Mouse (Mus musculus): ENCODE measurements around the gene Gm9964.
A peak's percentile ranks its signal among the peaks of the same experiment; 100 is the strongest.
"Not testable (repeated sequence)": the region's sequence is repeated elsewhere in the genome, so short reads cannot be mapped to it uniquely, and the experiment has no call there.

Gene Gm9964

DNA sequence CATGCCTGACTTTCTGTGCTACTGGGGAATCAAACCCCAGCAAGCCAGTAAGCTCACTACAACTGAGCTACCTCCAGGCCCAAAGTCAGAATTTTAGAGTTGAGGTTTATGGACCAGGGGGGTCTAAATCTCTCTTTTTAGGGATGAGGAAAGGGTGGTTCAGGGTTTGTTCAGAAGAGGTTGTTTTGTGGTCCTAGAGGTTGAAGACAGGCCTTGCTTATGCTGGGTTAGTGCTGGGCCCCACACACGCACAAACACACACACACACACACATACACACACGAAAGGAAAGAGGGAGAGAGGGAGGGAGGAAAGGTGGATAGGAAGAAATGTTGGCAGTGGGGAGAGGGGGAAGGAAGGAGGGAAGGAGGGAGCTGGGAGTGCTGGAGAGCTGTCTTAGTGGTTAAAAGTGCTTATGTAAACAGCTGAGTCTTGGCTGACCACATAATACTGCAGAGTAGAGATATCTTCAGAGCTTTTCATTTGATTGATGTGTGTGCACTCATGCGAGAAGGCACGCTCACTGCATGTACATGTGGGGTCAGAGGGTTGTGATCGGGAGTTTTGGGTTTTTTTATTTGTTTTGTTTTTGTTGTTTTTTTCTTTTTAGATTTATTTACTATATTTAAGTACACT is at the start of gene Gm9964:
Gene Gm9964, minus strand, starts transcription at position 51 of the 636 bp plus-strand sequence.
- no peak for DNase-seq (ENCODE audit: low read depth)

DNA sequence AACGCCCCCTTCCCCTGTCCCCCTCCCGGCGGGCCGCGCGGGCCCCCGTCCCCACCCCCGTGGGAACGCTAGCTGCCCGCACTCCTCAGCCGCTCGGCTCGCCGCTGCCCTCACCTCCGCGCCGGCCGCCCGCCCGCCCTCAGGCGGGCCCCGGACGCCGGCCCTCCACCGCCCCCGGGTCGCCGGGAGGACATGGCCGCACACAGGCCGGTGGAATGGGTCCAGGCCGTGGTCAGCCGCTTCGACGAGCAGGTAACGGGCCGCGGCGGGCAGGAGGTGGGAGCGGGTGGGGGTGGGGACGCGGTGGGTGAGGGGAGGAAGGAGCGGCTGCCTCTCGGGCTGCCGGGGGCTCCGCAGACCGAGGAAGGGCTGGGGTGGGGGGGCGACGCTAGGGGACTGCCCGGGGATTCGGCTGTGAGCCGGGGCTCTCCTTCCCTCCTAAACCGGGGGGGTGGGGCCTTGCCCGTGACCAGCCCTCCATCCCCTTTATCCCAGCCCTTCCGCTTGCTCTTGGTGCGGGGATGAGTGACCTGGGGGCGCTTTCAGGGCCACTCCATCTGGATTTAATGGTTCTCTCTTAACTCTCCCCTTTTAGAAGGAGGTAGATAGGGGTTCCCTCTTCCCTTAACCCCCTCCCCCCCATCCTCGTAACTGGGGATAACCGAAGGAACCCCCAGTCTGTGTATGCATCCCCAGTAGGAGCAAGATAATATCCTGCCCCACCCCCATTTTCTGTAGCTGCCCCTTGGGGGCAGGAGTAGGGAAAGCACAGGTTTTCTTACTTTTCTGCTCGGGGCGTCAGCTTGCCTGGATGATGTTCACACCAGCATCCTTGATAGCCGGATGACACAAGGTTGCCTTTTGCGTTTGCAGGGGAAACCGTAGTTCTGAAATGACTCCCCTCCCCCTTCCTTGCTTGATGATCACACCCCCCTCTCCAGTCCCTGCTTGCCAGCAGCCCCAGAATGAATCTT is 43.4 kb upstream of the Gm9964 start:
- DNase-seq (ENCODE audit: low read depth), result peak; percentile 55

DNA sequence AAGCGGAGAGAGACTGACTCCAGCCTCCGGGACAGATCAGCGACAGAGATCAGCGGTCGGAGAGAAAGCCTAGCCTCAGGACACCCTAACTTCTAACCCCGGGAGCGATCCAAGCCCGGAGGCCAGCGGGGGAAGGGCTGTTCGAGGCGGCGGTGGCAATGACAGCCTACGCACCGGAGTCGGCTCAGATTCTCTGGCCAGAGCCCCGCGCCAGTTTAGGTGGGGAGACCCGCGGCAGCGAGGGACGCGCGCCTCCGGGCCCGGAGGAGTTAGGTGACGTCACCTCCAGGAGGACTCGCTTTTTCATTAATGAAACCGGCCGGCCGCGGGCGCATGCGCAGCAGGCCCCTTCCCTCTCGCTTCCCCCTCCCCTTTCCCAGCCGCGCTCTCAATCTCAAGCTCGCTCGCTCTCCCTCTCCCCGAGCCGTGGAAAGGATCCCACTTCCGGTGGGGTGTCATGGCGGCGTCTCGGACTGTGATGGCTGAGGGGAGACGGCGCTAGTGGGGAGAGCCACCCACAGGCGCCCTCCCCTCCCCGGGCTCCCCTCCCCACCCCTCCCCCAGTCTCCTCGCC is 42.6 kb upstream of the Gm9964 start, which contains the start of gene Nf1:
Gene Nf1, plus strand, starts transcription at position 460 of the 574 bp plus-strand sequence.
- peak; percentile 87 for DNase-seq (ENCODE audit: low read depth)

DNA sequence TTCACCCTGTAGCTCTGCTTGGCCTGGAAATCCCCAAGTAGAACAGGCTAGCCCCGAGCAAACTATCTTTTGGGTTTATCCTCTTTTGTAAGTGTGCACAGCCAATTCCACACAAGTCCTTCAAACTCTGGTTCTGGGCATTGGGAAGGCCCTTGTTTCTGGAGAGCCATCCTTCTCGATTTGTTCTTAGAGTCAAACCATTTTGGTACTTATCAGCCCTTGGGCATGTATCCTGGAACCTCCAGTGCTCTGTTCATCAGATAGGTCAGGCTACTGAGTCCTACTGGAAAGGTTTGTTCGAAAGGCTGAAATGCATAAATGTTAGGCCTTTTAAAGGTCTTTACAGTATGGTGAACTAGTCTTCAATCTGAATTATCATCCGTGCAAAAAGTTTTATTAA is 41.9 kb upstream of the Gm9964 start:
- DNase-seq (ENCODE audit: low read depth), result peak; percentile 45

DNA sequence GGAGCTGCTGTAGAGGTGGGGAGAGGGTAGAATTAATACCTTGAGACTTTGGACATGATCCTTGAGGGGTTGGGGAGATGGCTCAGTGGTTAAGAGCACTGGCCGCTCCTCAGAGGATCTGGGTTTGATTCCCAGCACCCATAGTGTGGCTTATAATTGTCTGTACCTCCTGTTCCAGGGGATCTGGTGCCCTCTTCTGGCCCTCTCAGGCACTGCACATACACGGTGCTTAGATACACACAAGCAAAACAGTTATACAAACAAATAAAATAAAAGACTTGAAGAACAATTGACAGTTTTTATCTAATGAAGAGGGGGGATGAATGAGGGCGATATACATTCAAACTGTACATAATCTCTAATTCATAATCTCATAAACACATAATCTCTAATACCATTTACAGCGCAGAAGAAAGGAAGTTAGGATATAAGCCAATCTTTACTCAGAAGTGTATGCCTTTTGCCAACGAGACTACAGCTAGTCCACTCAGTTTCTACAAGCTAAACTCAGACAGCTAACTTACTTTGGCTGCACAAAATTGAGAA is 40.1 kb upstream of the Gm9964 start:
- peak; percentile 66 for DNase-seq (ENCODE audit: low read depth)

DNA sequence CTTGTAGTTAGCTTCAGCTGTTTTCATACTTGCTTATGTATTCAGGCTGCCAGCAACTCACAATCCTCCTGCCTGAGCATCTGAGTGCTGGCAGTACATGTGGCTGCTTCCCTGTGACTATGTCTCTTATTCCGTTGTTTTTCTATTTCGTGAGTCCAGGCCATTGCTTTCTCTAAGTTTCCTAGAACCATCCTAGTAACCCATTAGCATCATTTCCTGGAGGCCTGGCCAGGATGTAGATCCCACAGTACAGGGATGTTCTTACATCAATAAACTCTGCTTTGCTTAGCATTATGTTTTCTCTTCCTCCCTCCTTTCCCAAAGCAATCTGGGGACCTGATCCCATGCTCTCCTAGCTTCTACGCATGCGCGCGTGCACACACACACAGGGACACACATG is 38.4 kb upstream of the Gm9964 start:
- DNase-seq (ENCODE audit: low read depth), result no peak

DNA sequence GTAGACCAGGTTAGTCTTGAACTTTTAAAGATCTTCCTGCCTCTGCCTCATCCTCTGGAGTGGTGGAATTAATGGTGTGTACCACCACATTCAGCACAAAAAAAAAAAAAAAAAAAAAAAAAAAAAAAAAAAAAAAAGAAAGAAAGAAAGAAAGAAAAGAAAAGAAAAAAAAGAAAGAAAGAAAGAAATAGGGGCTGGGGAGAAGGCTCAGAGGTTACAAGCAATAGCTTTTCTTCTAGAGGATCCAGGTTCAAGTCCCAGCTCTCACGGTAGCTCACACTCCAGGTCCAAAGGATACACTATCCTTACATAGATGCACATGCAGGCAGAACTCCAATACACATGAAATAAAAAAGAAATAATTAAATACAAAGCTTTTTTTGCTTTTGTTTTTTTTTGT is 32.9 kb upstream of the Gm9964 start:
- no peak for DNase-seq (ENCODE audit: low read depth)

DNA sequence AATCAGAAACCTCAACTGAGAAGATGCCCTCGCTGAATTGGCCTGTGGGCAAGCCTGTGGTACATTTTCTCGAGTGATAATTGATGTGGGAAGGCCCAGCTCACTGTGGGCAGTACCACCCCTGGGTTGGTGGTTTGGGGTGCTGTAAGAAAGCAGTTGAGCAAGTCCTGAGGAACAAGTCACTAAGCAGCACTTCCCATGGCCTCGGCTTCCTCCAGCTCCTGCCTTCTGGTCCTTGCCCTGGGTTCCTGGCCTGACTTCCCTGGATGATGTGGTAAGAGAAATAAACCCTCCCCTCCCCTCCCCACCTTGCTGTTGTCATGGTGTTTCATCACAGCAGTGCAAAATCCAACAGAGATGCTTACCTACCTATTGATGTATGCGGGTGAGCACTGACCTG is 31.4 kb upstream of the Gm9964 start:
- DNase-seq (ENCODE audit: low read depth), result no peak

DNA sequence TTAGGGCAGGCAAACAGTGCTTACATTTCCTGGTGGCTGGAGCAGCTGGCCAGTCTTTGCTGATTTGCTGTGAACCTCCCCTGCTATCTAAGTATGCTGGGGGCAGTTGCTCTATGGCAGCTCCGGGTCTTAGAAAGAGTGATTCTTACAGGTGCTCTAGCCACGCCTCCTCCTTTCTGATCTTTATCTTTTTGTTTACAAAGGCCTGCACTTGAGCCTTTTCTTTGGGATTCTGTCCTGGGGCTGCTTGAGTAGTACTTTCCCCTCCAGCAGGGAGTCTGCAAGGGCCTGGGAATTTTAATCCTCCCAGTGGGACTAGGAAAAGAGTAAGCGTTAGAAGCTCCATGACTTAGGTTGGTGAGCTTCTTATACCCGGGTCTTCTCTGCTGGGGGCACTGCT is 30.4 kb upstream of the Gm9964 start:
- DNase-seq (ENCODE audit: low read depth), result no peak

DNA sequence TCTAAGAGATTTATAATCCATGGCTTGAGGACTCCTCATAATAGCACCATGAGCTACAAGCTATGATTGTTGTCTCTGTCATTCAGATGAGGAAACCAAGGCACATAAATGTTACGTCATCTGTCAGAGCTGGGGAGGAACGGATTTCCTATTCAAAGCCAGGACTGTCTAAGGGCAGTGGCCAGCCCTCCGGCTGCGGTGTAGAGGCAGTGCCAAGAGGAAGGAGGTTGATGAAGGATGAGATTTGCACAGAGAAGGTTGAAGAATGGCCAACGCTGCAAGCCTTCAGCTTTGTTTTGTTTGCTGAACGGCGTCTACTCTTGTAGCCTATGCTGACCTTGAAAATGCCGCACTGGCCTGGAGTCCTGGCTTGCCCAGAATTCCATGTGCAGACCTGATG is 29.0 kb upstream of the Gm9964 start:
- no peak for DNase-seq (ENCODE audit: low read depth)

DNA sequence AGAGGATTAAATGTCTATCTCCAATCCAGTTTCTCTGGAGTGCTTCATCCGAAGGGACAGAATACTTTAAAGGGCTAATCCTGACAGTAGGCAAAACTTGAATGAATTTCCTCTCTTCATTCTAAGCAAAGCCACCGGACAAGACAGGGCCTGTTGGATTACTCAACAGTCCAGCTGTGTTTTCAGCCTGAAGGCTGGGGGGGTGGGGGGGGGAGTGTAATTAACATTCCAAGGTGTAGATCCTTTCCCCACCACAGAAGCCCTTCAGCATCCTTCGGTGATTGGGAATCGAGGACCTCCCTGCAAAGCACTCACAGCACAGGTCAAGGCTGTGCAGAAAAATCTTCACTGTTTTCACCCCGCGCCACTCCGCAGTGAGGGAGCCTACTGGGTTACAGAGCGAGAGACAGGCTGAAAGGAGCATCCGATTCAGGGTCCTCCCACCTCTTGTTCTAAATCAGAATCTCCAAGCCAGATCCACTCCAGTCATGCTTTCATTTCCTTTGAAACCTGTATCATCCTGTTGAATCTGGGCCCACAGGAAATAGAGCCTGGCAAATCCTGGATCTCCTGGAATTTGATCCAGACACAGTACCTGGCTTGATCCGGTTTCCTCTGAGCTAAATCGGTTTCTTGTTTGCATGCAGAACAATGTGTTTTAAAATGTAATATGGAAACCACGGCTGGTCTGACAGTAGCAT is 27.4 kb upstream of the Gm9964 start:
- DNase-seq (ENCODE audit: low read depth), result no peak

DNA sequence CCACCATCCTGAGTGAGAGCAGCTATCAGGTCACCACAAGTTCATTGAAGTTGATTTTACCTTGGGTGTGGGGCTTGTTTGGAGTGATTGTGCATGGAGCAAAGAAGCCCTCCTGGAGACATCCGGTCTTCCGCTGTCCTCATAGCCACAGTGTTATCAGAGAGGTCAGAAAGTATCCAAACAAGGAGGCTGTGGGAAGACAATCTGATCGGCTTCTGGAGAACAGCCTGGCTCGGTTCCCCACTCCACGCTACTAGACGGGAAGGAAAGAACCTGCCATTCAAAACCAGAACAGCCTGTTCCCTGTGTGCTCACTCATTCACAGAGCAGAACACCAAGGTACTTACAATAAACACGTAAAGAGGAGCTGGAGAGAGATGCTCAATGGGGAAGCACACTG is 23.1 kb upstream of the Gm9964 start:
- no peak for DNase-seq (ENCODE audit: low read depth)

DNA sequence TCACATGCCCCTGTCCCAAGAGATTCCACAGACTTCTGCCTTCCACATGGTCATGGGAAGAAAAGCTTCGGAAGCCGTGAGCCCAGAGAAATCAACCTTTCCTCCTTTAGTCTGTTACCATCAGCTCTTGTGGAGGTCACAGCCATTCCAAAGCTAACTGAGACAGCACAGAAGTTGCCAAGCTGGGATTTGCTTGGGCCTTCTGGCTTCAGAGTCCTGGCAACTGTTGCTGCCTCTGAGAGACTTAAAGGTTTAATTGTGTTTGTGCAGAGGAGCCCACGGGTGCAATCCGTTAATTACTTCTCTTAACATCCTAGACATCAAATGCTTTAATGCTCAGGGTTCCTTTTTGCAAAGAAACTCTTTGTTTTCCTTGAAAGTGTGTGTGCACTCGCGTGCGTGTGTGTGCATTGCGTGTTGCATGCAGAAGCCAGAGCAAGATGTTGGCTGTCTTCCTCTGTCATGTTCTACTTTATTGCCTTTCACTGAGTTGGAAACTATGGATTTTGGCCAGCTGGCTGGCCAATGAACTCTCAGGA is 20.2 kb upstream of the Gm9964 start:
- DNase-seq (ENCODE audit: low read depth), result no peak

DNA sequence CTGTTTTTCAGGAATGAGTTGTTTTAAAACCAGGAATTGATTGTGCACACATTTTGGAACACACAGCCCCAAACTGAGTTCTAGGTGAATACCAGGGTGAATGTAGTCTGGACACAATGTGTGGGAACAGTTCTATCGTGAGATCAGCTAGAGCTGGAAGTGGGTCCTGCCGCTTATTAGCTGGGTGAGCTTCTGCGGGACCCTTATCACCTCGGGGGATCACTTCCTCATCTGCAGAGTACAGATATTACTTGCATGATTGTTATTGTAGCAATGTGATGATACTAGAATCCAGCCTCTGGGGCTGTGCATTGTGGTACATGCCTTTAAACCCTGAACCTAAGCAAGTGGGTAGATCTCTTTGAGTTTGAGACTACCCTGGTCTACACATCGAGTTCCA is 13.8 kb upstream of the Gm9964 start:
- DNase-seq (ENCODE audit: low read depth), result no peak

DNA sequence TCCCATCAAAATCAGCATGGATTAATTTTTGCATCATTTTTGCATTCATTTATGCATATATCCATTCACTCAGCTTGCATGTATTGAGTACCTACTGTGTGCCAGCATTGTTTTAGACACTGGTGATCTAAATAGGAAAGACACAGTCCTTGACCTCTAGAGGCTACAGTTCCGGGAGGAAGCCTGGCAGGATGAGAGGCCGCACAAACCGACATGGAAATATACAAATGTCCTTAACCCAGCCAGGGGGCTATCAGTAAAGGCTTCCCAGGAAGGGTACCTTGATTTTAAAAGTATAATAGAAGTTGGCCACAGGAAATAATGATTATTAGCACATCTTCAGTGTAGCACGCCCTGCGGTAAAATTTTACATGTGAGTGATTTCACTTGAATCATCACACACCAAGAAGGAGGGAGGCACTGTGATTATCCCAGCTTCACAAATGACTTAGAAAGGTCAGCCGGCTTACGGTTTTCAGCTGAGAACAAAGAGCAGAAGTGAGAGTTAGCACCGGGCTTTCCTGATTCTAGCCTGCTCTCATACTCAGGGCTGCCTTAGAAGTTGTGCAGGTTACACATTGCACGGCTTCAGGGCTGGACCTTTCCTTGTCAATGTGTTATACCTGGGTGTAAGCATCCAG is 11.0 kb upstream of the Gm9964 start:
- DNase-seq (ENCODE audit: low read depth), result no peak

DNA sequence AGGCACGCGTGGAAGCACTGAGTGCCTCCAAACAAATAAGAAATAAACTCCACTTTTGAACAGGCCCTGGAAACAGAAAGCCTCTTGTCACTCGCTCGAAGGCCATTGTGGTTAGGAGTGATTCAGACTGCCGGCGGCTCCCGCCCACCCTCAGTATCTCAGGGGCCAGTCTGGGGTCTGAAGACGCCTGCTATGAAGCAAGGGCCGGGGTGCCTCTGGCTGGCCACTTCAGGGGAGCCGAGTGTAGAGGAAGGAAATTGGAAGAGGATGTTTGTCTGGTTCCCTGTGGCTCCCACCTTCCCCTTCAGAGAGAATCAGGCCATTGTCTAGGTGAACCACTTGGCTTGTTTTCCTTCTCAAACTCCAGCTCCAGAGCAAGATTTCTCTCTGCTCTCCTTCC is 10.3 kb upstream of the Gm9964 start:
- no peak for DNase-seq (ENCODE audit: low read depth)

DNA sequence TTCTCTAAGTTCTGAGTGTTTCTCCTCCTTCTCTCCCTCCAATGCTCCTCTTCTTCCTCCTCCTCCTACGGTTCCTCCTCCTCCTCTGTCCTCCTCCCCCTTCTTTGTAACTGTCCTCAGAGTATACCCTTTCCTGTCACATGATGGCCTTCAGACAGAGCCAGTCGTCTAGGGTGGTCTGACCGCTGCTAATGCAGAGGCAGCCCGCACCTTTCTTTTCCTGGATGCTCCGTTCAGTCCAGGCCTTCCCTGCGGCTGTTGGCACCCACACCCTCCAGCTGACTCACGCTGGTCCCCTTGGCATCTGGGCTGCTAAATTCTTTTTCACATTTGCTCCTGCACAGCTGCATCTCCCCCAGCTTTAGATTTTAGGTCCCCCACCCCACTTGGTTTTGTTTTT is 9.8 kb upstream of the Gm9964 start:
- DNase-seq (ENCODE audit: low read depth), result no peak

DNA sequence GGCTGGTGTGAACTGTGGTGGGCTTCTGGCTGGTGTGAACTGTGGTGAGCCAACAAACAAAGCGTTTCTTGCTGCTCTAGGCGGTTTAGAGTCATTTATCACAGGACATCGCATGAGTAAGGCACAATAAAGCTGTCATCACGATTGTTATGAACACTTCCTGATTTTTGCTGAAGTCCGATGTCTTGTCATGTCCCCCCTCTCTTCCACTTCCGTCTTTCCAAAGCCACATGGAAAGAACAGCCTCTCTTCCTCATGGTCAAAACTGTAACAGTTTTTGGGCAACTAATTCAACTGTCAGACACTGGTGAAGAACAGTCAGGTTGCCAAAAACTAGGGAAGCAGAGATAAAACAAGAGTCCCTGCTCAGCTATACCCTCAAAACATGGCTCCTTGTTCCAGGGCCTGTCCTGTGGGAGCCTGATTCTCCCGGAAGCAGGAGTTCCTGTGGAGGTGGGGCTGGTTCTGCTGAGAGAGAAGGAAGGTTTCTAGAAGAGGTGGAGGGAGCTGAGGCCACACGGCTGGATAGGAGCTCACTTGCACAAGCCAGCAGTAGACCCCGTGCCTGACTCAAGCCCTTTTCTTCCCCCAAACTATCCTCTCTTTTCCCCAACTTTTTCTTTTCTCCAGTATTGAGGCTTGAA is 9.1 kb upstream of the Gm9964 start:
- no peak for DNase-seq (ENCODE audit: low read depth)

DNA sequence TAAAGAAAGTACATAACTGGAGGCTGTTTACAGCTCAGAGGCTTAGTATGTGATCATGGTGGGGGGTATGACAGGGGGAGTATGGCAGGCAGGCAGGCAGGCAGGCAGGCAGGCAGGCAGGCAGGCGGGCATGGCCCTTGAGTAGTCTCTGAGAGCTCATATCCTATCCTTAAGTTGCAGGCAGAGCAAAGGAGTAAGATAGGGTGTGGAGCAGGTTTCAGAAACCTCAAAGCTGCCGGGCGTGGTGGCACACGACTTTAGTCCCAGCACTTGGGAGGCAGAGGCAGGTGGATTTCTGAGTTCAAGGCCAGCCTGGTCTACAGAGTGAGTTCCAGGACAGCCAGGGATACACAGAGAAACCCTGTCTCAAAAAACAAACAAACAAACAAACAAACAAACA is 7.5 kb upstream of the Gm9964 start:
- DNase-seq (ENCODE audit: low read depth), result not testable (repeated sequence)

DNA sequence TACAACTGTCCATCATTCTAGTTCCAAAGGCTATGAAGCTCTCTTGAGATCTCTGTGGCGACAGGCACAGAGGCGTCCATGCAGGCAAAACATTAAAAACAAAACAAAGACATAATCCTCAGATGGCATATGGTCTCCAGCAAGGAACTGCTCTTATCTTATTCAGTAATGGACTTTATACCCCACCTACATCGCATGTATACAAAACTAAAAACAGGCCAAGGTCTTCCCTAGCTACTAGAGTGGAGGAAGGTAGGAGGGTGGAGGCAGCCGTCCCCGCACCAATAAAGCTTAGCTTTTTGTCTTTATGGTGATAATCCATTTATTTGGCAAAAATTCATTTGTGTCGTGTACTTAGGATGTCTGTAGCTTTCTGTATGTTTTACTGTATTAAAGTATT is 6.4 kb upstream of the Gm9964 start:
- DNase-seq (ENCODE audit: low read depth), result no peak

Measured in naive thymus-derived CD4-positive, alpha-beta T cell, adult 2 months (primary cell).